Mouse (Mus musculus) brain, embryonic 14.5 days (tissue): Measurements from ENCODE around the gene Plp2. TPM values are rescaled to one million over a fixed set of nuclear protein-coding genes. Genes with fewer than 3 reads are reported as not detected.

Experiments
- DNase-seq: peaks from one replicate; pipeline ENCODE4 v3.0.0-alpha.2; 2011; ENCODE audit warnings: low read depth
- CTCF ChIP-seq: fragments of 200-500 bp; IDR thresholded peaks from 2 replicates; pipeline ENCODE4 v1.5.1; 2012; ENCODE audit warnings: inconsistent platforms, mild to moderate bottlenecking, moderate library complexity, borderline replicate concordance; ENCODE audit not compliant: insufficient read depth, insufficient read length; ENCODE audit errors: extremely low read depth
- POLR2A ChIP-seq: fragments of 200-500 bp; IDR thresholded peaks from 2 replicates; pipeline ENCODE4 v1.6.1; 2012; ENCODE audit warnings: mild to moderate bottlenecking, inconsistent platforms, borderline replicate concordance; ENCODE audit not compliant: poor library complexity, insufficient read depth, insufficient read length, severe bottlenecking; ENCODE audit errors: extremely low read depth
- polyA plus RNA-seq: library from polyadenylated mRNA; depleted of rRNA; stranded (reverse); fragments of >200 nt; gene quantifications from 2 replicates; pipeline ENCODE4 v1.2.3, GENCODE M21; 2012

The Plp2 gene
- polyA plus RNA-seq, 1 experiment = 42.9 TPM

DNA sequence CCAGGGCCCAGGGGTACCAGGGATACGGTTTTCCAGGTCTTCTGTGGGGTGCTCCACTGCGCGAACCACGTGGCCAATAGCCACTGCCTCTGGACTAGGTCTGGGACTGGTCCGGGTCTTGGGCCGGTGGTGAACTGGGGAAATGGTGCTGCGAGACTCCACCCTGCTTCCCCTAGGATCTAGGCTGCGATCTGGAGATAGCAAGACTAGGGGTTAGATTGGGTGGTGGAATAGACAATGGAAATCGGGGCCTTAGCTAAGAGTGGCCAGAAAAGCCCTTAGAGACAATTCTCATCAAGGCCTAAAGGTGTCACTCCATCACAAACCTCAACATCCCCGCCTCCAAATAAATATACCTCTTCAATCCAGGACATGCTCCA is 3.8 kb upstream of the Plp2 start:
- TF ChIP-seq POLR2A = no peak
- TF ChIP-seq CTCF = no peak
- DNase-seq = no peak

DNA sequence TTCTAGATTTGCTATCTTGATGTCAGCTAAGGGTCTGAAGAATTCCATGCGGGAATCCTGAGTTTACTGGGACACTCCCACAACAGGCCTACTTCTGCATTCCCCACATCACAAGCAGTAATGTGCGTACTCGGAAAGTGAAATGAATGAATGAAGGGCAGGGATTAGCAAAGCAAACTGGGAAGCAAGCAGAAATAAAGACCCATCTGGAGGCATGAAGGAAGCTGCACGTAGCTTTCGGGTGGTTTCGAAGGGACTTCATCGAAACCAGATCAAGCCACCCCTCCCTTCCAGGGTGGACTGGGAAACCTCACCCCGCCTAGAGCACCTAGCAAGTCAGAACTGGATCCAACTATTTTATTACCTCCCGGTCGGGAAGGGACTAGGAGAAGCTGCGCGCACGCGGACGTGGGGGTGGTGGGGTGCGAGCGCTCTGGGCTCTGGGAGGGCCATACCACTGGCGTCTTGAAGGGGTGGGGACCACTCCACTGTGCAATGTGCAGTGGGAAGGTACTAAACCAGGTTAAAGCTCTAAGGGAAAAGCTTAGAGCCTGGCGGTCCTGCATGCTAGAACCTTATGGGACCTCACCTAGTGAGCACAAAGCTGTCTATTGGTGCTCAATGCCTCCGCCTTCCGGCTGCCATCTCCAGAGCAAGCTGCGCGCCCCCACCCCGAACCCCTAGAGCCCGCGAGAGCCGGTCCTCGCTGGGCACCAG is 3.3 kb upstream of the Plp2 start:
- TF ChIP-seq POLR2A (no peak), CTCF (no peak)
- DNase-seq = peak; percentile 25

DNA sequence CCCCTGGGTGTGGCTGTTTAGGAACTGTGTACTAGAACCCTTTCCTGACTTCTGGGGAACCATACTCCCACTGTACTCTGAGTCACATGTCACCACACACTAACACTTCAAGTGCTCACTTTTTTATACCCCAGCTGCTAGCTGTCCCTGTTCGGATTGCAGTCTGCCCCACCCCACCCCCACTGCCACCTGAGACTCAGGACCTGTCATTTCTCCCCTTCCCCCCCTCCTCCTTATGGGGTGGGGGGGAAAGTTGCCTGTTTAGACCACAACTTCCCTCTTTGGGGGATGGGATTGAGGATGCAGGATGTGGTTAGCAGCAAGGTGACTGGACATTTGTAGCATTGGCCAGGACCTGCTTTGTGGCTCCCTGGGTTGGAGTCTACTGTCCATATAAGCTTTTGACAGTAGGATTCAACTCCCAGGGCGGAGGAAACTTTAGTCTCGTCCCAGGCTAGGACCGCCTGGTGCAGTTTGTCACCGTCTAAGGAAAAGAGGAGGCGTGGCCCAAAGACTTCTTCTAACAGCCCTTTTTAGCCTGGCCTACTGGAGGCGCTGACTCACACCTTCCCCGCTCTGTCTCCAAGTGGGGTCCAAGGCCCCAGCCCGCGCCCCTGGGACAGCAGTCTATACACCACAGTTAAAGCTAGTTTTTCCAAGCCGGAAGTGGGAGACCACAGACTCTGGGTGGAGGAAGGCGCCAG is 2.5 kb upstream of the Plp2 start:
- no peak for DNase-seq
- TF ChIP-seq CTCF (no peak), POLR2A (no peak)

DNA sequence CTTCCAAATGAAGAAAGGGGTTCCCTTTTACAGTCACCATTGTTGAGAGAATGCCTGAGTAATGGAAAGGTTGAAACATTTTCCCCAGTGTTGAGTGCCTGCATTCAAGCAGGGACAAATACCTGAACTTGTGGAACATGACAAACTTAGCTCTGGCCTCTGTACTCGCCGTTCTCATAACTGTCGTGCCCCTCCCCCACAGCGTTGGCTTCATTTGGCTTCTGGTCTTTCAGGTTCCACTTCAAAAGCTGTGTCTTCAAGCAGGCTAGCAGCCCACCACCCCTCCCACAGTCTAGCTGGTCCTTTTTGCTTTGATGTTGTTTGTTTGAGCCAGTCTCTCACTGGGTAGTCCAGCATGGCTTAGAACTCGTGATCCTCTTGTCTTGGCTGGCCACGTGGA is 1.5 kb upstream of the Plp2 start:
- no peak for DNase-seq
- TF ChIP-seq CTCF (no peak), POLR2A (no peak)

DNA sequence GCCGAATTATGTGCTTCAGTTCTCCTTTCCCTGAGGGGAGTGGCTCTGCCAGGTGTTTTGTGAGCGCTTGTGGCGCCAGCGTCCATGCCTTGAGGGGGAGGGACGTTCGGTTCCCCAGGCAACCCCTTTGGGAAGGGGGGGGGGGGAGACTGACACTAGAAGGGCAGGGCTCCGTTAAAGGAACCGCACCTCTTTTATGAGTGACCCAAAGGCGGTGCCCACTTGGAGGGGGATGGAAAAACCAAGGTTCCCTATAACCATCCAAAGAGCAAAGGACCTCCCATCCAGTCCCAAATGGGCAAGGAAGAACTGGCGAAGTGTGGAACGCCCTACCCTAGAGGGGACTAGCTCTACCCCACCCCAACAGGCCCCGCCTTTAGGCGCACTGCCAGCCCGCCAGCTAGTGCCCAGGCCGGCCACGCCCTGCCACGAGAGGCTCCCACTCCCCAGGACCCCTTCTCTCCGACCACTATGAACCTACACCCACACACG is 754 bp downstream of the Plp2 start:
- peak; percentile 80 for DNase-seq
- TF ChIP-seq CTCF = no peak

DNA sequence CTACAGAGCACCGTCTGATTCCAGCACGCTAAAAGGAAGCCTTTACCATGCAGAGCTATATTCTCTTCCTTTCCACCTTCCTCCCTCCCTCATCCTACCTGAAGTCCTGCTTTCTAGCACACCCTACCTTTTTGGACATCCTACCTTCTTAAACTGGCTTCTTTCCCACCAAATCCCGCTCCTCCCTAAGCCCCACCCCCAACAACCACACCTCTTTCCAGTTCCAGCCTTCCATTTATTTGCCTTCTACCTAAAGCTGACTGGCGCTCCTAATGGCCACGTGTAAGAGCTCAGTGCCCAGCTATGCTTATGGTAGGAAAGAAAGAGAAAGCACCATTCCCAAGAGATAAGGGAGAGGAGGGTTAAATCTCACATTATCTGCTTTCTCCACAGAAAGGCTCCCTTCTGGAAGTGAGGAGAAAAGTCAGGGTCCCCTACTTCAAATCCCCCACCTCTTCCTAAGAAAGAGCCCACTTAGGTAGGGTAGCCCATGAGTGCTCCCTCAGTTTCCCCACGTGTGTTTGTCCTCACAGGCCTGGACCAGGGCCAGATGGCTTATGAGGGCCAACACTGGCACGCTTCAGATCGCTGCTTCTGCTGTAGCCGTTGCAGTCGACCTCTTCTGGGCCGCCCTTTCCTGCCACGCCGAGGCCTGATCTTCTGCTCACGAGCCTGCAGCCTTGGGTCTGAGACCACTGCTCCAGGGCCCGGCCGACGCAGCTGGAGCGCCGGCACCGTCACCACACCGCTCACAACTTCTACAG is 5.3 kb downstream of the Plp2 start:
- DNase-seq = no peak
- no peak for TF ChIP-seq POLR2A

DNA sequence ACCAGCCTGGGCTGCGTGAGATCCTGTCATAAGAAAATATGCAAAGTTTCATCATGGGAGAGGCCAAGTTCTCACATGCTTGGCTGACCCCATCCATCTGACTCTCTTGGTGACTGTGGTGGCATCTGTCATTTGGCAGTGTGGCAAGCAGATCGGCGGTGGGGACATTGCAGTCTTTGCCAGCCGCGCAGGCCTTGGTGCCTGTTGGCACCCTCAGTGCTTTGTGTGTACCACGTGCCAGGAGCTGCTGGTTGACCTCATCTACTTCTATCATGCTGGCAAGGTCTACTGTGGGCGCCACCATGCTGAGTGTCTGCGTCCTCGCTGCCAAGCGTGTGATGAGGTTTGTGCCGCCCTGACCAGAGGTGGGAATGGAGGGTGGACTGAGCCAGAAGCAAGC is 6.4 kb downstream of the Plp2 start:
- DNase-seq = no peak
- no peak for TF ChIP-seq CTCF
- no peak for TF ChIP-seq POLR2A

DNA sequence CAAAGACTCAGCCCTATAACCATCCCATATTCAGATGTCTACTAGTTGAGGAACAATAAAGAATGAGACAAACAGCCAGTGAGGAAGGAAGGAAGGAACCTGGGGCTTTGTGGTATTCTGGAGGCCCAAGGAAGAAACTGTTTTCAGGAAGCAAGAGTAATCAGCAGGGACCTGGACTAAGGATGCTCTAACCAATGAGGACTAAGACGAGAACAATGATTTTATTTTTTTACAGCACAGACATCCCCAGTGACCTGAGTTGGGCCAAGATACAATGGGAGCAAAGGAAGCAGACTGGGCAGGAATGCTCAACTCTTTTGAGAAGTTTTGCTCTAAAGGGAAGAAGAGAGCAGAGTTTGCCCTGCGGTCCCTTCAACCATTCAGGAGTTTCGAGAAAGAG is 8.3 kb downstream of the Plp2 start:
- TF ChIP-seq POLR2A = no peak
- no peak for TF ChIP-seq CTCF
- DNase-seq = no peak

DNA sequence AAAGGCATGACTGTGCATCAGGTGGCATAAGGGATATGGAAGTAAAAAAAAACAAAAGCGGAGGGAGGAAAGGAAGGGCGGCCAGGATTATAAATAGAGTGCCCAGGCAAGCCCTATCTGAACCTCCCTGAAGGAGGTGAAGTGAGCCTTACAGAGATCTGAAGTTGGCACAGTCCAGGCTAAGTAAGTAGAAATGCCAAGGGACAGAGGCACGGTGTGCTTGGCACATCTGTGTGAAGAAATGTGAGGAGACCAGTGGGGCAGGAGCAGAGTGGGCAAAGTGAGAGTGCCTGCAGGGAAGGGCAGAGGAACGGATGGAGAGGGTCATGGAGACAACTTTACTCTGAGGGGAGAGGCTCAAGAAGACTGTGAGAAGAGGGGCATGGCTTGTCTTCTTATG is 10.1 kb downstream of the Plp2 start:
- TF ChIP-seq CTCF (no peak), POLR2A (no peak)
- no peak for DNase-seq

DNA sequence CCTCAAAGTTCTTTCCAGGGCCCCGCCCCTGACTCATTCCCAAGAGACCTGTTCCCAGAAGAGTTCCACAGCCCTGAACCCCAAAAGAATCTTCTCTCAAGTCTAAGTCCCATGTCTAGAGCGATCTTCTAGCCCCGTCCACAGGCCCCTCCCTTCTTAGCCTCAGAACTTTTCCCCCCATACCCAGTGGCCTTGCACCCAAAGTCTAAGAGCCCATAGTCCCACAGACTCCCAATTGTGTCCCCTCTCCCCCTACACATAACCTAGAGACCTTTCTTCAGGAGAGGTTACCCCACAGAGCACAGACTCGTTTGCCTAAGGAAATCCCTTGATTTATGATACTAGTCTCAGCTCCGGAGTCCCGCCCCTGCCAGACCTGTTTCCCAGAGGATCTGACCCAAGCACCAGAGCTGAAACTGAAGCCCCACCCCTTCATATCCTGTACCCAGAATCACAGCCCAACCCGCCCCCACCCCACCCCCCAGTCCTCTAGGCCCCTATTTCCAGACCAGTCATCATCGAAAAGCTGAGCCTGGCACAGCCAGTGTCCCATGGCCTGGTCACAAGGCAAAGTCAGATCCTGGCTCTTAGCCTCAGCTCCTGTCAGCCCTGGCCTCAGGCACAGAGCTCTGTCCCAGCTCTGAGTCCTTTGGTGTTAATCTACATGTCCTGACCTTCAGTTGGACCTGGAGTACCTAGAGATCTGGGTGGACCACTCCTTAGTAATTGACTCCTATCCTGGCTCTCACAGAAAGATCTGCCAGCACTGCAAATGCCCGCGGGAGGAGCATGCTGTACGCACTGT is 12.2 kb downstream of the Plp2 start:
- DNase-seq = no peak
- TF ChIP-seq POLR2A = no peak
- TF ChIP-seq CTCF = no peak
